Mouse (Mus musculus): ENCODE results near the gene Gadl1. TPM values are rescaled to one million over a fixed set of nuclear protein-coding genes. Genes with fewer than 3 reads are reported as not detected.

The Gadl1 gene
- polyA plus RNA-seq, 1 experiment from 2014 or later = 0.37 TPM

DNA sequence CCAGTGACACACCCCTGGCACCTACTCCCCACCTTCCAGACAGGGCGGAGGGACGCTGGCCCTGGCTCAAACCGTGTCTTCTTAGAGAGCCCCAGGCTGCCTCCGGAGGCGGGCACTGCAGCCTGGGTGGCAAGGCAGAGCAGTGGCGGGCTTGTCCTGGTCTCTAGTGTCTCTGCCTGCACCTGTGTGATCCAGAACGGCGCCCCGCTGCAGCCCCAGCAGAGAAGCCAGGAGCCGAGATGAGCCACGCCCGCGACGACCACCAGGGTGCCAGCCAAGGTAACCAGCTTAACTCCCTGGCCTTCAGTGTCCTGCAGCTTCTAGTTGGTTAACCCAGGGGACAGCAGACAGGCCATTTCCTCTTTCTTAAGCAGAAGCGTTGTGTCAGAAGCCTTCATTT, 930 bp upstream of the Gadl1 start:
- Histone ChIP-seq H3K27ac (replicated peaks) (no peak overlapping the region), H3K9me3 (replicated peaks) (no peaks in the 10 kb centered on the region), H3K9ac (replicated peaks) (no peak overlapping the region), H3K4me1 (no peaks in the 10 kb centered on the region), H3K4me3 (replicated peaks) (no peak overlapping the region), H3K27me3 (replicated peaks) (no peaks in the 10 kb centered on the region), H3K36me3 (no peaks in the 10 kb centered on the region), H3K4me2 (peak overlapping the region; percentile 21; the same call in 1 of the 2 replicates)
- 20% methylated on average over 15 of the region's 15 CpGs for WGBS
- no peak for ATAC-seq (ENCODE audit: low FRiP score)

DNA sequence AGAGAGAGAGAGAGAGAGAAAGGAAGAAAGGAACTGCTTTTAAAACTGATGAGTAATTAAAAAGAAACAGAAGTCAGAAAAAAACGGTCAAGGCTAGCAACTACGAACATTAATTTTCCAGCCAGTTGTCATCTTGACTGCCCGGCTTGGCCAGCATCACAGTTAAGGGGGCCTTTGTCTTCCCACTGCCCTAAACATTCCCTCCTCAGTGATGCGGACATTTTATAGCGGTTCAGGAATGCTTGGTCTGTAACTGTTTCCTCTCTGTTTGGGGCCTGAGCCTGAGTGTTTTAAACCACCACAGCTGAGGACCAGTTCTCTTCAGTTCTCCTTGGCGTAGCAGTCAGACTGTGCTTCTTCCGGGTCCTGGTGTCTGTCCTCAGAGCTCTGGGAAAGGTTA, 4.8 kb downstream of the Gadl1 start:
- H3K36me3 ChIP-seq = no peaks in the 10 kb centered on the region

DNA sequence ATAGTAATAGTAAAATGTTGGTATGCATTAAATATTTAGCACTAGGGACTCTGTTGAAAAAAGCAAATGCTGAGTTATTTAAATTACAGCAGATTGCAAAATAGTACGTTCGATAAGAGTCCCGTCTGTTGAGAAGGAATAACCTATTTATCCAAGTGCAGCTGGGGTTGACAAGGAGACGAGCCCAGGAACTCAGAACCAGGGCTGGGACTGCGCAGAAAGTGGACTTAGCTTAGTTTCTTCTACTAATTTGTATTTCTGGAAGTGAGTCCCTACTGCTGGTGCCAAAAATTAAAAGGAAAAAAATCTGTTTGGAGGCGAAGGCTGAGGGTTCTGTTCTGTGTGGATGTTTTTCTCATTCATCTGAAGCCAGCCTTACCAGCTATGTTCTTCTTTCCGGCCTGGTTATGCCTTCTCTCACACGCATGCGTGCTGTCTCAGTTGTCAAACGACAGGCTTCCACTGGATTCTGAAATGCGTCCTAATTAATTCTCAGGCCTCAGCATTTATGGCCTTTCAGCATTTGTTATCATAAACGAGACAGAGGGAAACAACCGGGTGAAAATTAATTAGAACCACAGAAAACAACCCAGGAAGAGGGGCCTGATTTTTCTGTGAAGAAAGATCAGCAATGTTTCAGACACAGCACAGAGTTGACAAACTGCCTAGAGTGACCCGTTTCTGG, 6.5 kb downstream of the Gadl1 start:
- Histone ChIP-seq H3K4me1 (peaks cover 15% of the 10 kb centered on the region; the same call in 1 of the 2 replicates), H3K27ac (replicated peaks) (no peak overlapping the region; the same call in 1 of the 2 replicates), H3K9ac (replicated peaks) (no peak overlapping the region), H3K4me3 (replicated peaks) (no peak overlapping the region), H3K9me3 (replicated peaks) (no peaks in the 10 kb centered on the region), H3K27me3 (replicated peaks) (no peaks in the 10 kb centered on the region), H3K36me3 (no peaks in the 10 kb centered on the region), H3K4me2 (no peak overlapping the region)
- ATAC-seq (ENCODE audit: low FRiP score) = no peak
- WGBS = 52% methylated on average over 14 of the region's 14 CpGs

More for the DNA sequence above, 4.8 kb downstream of the Gadl1 start:
- Histone ChIP-seq H3K4me3 (replicated peaks) (no peak overlapping the region), H3K9ac (replicated peaks) (no peak overlapping the region), H3K4me1 (peaks cover 15% of the 10 kb centered on the region; the same call in 1 of the 2 replicates), H3K9me3 (replicated peaks) (no peaks in the 10 kb centered on the region), H3K27me3 (replicated peaks) (no peaks in the 10 kb centered on the region), H3K27ac (replicated peaks) (0 out of 2 replicates have a peak overlapping the region, but pooled peaks have one; percentile 9), H3K4me2 (no peak overlapping the region)
- no peak for ATAC-seq (ENCODE audit: low FRiP score)
- WGBS = 20% methylated on average over 7 of the region's 7 CpGs

DNA sequence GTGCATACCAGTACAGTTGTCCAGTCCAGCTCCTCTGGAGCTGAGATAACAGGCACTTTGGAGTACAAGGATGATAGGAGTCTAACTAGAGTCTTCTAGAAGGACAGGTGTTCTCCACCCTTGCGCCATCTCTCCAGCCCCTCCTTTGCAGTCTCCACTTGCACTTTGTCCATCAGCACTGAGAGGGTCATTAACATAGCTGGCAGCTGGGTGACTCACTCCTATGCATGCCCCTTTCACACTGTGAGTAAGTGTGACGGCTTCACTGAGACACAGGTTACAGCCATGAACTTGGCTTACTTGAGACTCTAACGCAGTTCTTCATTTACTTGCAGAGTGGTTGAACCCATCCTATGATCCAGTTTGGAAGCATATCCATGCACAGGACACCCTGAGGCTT, 10.5 kb downstream of the Gadl1 start:
- H3K27me3 ChIP-seq (replicated peaks) = no peaks in the 10 kb centered on the region
- 92% methylated on average over 3 of the region's 3 CpGs for WGBS
- H3K27ac ChIP-seq (replicated peaks) = no peak overlapping the region
- H3K36me3 ChIP-seq = no peaks in the 10 kb centered on the region
- no peaks in the 10 kb centered on the region for H3K9me3 ChIP-seq (replicated peaks)
- H3K4me3 ChIP-seq (replicated peaks) = no peak overlapping the region
- no peak overlapping the region for H3K4me2 ChIP-seq
- peaks cover 6% of the 10 kb centered on the region; the same call in 1 of the 2 replicates for H3K4me1 ChIP-seq
- H3K9ac ChIP-seq (replicated peaks) = no peak overlapping the region
- no peak for ATAC-seq (ENCODE audit: low FRiP score)

DNA sequence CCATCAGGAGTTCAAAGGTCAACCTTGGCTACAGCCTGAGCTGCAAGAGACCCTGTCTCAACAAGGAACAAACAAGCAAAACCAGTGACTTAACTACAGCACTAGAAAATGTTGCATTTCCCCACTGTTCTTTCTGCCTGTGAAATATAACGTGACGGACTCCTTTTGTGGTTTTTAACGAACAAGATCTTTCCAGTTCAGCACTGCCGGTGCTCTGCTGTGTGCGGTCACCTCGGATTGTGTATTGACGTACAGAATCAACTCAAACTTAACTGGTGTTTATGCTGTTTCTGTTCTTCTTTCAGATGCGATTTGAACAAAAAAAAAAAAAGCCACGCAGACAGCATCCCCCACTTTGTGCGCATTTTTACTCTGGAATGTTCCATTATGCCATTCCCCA, 13.4 kb downstream of the Gadl1 start:
- no peaks in the 10 kb centered on the region for H3K4me1 ChIP-seq
- no peaks in the 10 kb centered on the region for H3K27me3 ChIP-seq (replicated peaks)
- no peak overlapping the region for H3K9ac ChIP-seq (replicated peaks)
- H3K4me2 ChIP-seq = no peak overlapping the region
- H3K36me3 ChIP-seq = no peaks in the 10 kb centered on the region
- H3K4me3 ChIP-seq (replicated peaks) = no peak overlapping the region
- H3K27ac ChIP-seq (replicated peaks) = no peak overlapping the region
- WGBS = 84% methylated on average over 10 of the region's 10 CpGs
- no peaks in the 10 kb centered on the region for H3K9me3 ChIP-seq (replicated peaks)
- no peak for ATAC-seq (ENCODE audit: low FRiP score)

DNA sequence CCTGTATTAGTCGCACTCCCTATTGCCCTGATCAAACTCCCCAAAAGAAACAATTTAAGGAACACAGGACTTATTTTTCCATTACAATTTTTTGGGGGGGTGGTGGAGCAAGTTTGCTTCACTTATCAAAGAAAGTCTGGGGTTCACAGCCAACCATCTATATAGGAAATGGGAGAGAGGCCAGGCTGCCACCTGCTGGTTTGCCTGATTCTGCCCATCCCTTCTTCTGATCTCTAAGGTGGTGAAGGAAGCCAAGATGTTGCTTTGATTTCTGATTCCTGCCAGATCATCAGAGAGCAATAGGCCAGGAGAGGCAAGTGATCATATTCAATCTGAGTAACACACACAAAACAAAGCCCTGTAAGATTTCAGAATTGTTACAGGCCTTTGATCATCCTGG, 14.8 kb downstream of the Gadl1 start:
- Histone ChIP-seq H3K9ac (replicated peaks) (no peak overlapping the region), H3K4me2 (no peak overlapping the region), H3K36me3 (no peaks in the 10 kb centered on the region), H3K27me3 (replicated peaks) (no peaks in the 10 kb centered on the region), H3K4me1 (no peaks in the 10 kb centered on the region), H3K27ac (replicated peaks) (no peak overlapping the region), H3K4me3 (replicated peaks) (no peak overlapping the region), H3K9me3 (replicated peaks) (no peaks in the 10 kb centered on the region)
- no peak for ATAC-seq (ENCODE audit: low FRiP score)
- WGBS = 100% methylated on average over 1 of the region's 1 CpGs

DNA sequence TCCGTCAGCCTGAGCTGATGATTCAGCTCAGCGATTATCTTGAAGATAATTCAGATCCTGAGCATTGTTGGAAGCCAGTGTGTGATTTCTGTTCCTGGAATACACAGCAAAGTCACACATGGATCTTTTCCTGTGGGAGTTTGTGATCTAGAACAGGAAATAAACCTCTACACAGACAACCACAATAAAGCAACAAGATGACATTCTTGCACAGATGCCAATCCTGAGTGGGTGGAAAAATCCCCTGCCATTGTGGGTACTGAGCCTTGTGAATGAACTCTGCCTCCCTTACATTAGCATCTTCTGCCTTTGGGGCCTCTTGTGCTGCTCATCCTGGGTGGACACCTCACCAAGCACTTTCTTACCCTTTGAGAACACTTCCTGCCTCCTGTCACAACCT, 22.5 kb downstream of the Gadl1 start:
- WGBS = 70% methylated on average over 2 of the region's 2 CpGs
- no peak for ATAC-seq (ENCODE audit: low FRiP score)
- no peaks in the 10 kb centered on the region for H3K27me3 ChIP-seq (replicated peaks)

DNA sequence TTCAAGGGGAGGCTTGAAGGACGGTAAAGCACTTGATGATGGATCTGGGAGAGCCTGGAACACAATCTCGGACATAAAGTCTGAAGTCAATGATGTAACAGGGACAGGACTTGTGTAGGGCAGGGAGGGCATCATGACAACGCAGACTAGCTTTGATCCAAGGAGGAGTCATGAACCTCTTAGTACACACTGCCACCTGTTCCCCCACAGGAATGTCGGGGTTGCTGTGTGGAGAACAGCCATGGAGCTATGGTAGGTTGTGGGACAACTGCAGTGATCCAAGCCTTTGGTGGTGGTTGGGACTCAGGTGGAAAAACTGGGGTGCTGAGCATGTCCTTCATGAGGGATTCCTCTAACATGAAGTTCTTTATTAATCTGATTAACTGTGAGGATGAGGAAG, 23.5 kb downstream of the Gadl1 start:
- no peak overlapping the region for H3K4me2 ChIP-seq
- no peaks in the 10 kb centered on the region for H3K36me3 ChIP-seq
- no peak overlapping the region for H3K4me3 ChIP-seq (replicated peaks)
- H3K9me3 ChIP-seq (replicated peaks) = no peaks in the 10 kb centered on the region
- H3K27ac ChIP-seq (replicated peaks) = 0 out of 2 replicates have a peak overlapping the region, but pooled peaks have one; percentile 30
- no peak for ATAC-seq (ENCODE audit: low FRiP score)
- H3K9ac ChIP-seq (replicated peaks) = no peak overlapping the region
- no peaks in the 10 kb centered on the region for H3K27me3 ChIP-seq (replicated peaks)
- peaks cover 10% of the 10 kb centered on the region for H3K4me1 ChIP-seq
- 92% methylated on average over 4 of the region's 4 CpGs for WGBS

More for the DNA sequence above, 22.5 kb downstream of the Gadl1 start:
- H3K4me1 ChIP-seq = peaks cover 10% of the 10 kb centered on the region
- H3K9ac ChIP-seq (replicated peaks) = no peak overlapping the region
- no peaks in the 10 kb centered on the region for H3K36me3 ChIP-seq
- H3K4me3 ChIP-seq (replicated peaks) = no peak overlapping the region
- no peaks in the 10 kb centered on the region for H3K9me3 ChIP-seq (replicated peaks)
- H3K4me2 ChIP-seq = no peak overlapping the region
- H3K27ac ChIP-seq (replicated peaks) = no peak overlapping the region

DNA sequence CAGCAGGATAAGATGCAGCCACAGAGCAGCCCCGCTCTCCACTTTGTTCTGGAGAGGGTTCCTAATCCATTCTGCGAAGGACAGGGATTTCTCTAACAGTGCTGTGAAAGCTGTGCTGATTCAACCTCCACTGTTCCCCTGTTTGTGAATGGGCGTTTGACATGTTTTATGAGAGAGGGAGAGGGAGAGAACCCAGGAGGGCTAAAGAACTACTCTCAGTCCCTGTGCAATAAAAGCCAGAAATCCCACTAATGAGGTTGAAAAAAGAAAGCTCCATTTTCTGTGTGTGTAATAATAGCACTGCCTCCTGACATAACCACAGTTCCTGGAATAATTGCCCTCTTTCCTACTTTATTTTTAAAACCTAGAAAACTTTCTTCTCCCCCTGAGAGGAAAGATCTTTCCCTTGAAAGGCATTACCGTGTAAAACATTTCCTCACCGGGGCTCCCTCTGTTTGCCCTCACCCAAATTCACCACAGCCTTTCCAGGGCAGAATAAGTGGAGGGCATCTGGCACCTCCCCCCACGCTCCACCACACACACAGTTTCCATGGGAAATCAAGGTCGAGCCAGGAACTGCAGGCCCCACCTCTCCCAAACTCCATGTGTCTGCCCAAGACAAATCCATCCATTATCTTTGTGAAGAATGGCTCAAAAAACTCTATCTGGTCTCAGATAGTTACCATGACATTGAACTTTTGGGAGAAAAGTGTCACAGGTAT, 24.1 kb downstream of the Gadl1 start:
- peak; percentile 47; the same call in 1 of the 2 replicates for ATAC-seq (ENCODE audit: low FRiP score)
- 16% methylated on average over 7 of the region's 7 CpGs for WGBS
- no peaks in the 10 kb centered on the region for H3K27me3 ChIP-seq (replicated peaks)

DNA sequence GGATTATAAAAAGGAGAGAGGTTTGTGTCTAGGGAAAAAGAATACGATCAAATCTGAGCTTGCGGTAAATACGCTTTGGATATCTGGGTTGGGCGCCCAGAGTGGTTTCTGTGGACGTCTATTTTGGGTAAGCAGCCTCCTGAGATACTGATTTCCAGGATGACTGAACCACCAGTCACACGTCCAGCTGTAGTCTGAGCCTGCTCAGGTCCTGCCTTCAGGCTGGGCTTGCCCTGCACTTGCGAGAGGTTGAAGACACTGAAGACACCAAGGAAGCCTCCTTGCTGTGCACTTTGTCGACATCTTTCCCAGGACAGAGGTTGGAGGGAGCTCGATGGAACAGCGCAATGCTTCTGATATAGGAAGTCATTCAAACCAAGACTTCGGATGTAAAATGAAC, 25.0 kb downstream of the Gadl1 start:
- Histone ChIP-seq H3K27ac (replicated peaks) (no peak overlapping the region), H3K4me2 (no peak overlapping the region), H3K36me3 (no peaks in the 10 kb centered on the region), H3K9me3 (replicated peaks) (no peaks in the 10 kb centered on the region), H3K9ac (replicated peaks) (no peak overlapping the region), H3K4me1 (peaks cover 10% of the 10 kb centered on the region), H3K4me3 (replicated peaks) (no peak overlapping the region), H3K27me3 (replicated peaks) (no peaks in the 10 kb centered on the region)
- 88% methylated on average over 11 of the region's 11 CpGs for WGBS
- ATAC-seq (ENCODE audit: low FRiP score) = no peak

More for the DNA sequence above, 24.1 kb downstream of the Gadl1 start:
- H3K36me3 ChIP-seq = no peaks in the 10 kb centered on the region
- H3K9me3 ChIP-seq (replicated peaks) = no peaks in the 10 kb centered on the region
- peaks cover 10% of the 10 kb centered on the region for H3K4me1 ChIP-seq
- H3K4me3 ChIP-seq (replicated peaks) = no peak overlapping the region
- peak overlapping the region; percentile 30 for H3K27ac ChIP-seq (replicated peaks)
- H3K4me2 ChIP-seq = no peak overlapping the region
- no peak overlapping the region for H3K9ac ChIP-seq (replicated peaks)

DNA sequence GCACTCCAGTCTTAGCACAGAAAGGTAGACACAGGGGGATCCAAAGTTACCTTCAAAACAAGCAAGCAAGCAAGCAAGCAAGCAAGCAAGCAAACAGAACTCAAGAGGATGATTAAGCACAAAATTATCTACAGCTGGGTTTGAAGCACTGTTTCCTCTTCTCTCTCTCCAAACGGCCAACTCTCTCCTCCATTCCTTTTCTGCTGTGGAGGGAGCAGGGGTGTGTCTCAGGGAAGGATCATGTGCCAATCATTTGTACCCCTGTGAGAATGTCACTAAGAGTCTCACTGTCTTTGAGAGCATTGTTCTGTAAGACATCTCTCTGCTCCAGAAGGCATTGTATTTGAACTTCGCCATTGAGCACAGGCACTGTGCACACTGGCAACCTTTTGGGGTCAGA, 27.1 kb downstream of the Gadl1 start:
- 76% methylated on average over 2 of the region's 2 CpGs for WGBS

DNA sequence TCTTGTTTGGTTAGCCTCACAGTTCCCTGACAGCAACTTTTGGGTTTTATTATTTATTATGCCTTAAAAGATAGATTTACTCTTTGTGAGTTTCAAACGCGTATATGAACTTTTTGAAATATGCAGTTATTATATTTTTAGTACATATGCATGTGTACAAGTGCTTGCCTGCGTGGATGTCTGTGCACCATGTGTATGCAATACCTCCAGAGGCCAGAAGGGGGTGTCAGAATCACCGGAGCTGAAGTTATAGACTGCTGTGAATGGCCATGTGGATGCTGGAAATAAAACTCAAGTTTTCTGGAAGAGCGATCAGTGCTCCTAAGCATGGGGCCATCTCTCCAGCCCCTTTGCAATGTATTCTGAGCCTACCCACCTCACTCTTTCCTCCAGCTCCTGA, 28.7 kb downstream of the Gadl1 start:
- Histone ChIP-seq H3K27ac (replicated peaks) (no peak overlapping the region), H3K9me3 (replicated peaks) (no peaks in the 10 kb centered on the region), H3K36me3 (no peaks in the 10 kb centered on the region), H3K4me3 (replicated peaks) (no peak overlapping the region), H3K27me3 (replicated peaks) (no peaks in the 10 kb centered on the region), H3K4me2 (no peak overlapping the region), H3K9ac (replicated peaks) (no peak overlapping the region), H3K4me1 (peaks cover 9% of the 10 kb centered on the region)
- 95% methylated on average over 5 of the region's 5 CpGs for WGBS
- ATAC-seq (ENCODE audit: low FRiP score) = no peak

More for the DNA sequence above, 27.1 kb downstream of the Gadl1 start:
- Histone ChIP-seq H3K27ac (replicated peaks) (no peak overlapping the region), H3K9me3 (replicated peaks) (no peaks in the 10 kb centered on the region), H3K4me2 (no peak overlapping the region), H3K36me3 (no peaks in the 10 kb centered on the region), H3K9ac (replicated peaks) (no peak overlapping the region), H3K27me3 (replicated peaks) (no peaks in the 10 kb centered on the region), H3K4me3 (replicated peaks) (no peak overlapping the region), H3K4me1 (peaks cover 10% of the 10 kb centered on the region)
- ATAC-seq (ENCODE audit: low FRiP score) = no peak

Data from neural tube, embryonic 15.5 days (tissue).